Mouse (Mus musculus) heart, postnatal 0 days (tissue): Measurements from ENCODE around the gene 2310046K23Rik. TPM values are rescaled to one million over a fixed set of nuclear protein-coding genes. Genes with fewer than 3 reads are reported as not detected.

Source experiments
- ATAC-seq: fragments of 200-750 bp; cut with Nextera tagmentation; 2 replicates; pipeline ENCODE4 v1.8.0; 2017; ENCODE audit warnings: low read depth, moderate number of reproducible peaks, moderate library complexity; ENCODE audit not compliant: insufficient read depth
- DNase-seq: peaks from one replicate; pipeline ENCODE4 v3.0.0-alpha.2; 2016; ENCODE audit warnings: low spot score
- H3K27ac ChIP-seq: fragments of 300-500 bp; sonication (generic); 2 replicates; pipeline ENCODE4 v1.5.1; 2014; ENCODE audit warnings: low read depth, mild to moderate bottlenecking
- H3K27me3 ChIP-seq: fragments of 300-500 bp; sonication (generic); 2 replicates; pipeline ENCODE4 v1.6.1; 2014; ENCODE audit warnings: low read length, mixed read lengths; ENCODE audit not compliant: control insufficient read depth, insufficient read depth
- H3K36me3 ChIP-seq: fragments of 300-500 bp; sonication (generic); replicated peaks from 2 replicates; pipeline ENCODE4 v1.6.1; 2014; ENCODE audit warnings: low read length, mixed read lengths; ENCODE audit not compliant: control insufficient read depth, insufficient read depth
- H3K4me1 ChIP-seq: fragments of 300-500 bp; sonication (generic); 2 replicates; pipeline ENCODE4 v1.6.1; 2014; ENCODE audit warnings: antibody characterized with exemption; ENCODE audit not compliant: control insufficient read depth, insufficient read depth
- H3K4me2 ChIP-seq: fragments of 300-500 bp; sonication (generic); 2 replicates; pipeline ENCODE4 v1.6.1; 2014; ENCODE audit warnings: low read depth, mild to moderate bottlenecking, low read length, moderate library complexity
- H3K4me3 ChIP-seq: fragments of 300-500 bp; sonication (generic); 2 replicates; pipeline ENCODE4 v1.5.1; 2014; ENCODE audit warnings: low read depth, low read length
- H3K9ac ChIP-seq: fragments of 300-500 bp; sonication (generic); replicated peaks from 2 replicates; pipeline ENCODE4 v1.6.1; 2014; ENCODE audit warnings: low read depth, low read length, mixed read lengths
- H3K9me3 ChIP-seq: fragments of 300-500 bp; sonication (generic); replicated peaks from 2 replicates; pipeline ENCODE4 v1.6.1; 2016; ENCODE audit warnings: low read length; ENCODE audit not compliant: control insufficient read depth
- CTCF ChIP-seq: IDR thresholded peaks from 2 replicates; pipeline ENCODE4 v1.5.1; 2016; ENCODE audit warnings: antibody characterized with exemption, control low read depth, low read depth
- EP300 ChIP-seq: IDR thresholded peaks from 2 replicates; pipeline ENCODE4 v1.6.1; 2016; ENCODE audit warnings: antibody characterized with exemption, low read depth
- WGBS: fragments of 180-500 bp; shearing (Covaris S2); extraction: QIAGEN DNeasy Blood & Tissue Kit; methylation state at CpG from one replicate; pipeline ENCODE4 v1.1.7; 2014; 5-methylcytosine and 5-hydroxymethylcytosine counted together
- polyA plus RNA-seq: library from polyadenylated mRNA; unstranded; fragments of >200 nt; fragmentation: Nextera tagmentation; extraction: Ambion mirVana; gene quantifications from 2 replicates; pipeline ENCODE4 v1.2.1, GENCODE M21; 2015
- total RNA-seq: library from RNA; depleted of rRNA; stranded (reverse); fragments of >200 nt; gene quantifications from 2 replicates; pipeline ENCODE4 v1.2.3, GENCODE M21; 2014; ENCODE audit warnings: low replicate concordance

2310046K23Rik gene
- total and polyA plus RNA-seq, 2 experiments from 2014 or later: not detected

GRCm38 (mm10) chr3:92572514-92573155 is 38.3 kb upstream of the 2310046K23Rik start:
- DNase-seq (no peak), ATAC-seq (no peak)
- Histone ChIP-seq H3K9ac (no peak overlapping the region), H3K27ac (no peak overlapping the region), H3K27me3 (no peaks in the 10 kb centered on the region), H3K4me2 (no peak overlapping the region), H3K9me3 (no peaks in the 10 kb centered on the region), H3K4me3 (no peak overlapping the region), H3K36me3 (no peaks in the 10 kb centered on the region), H3K4me1 (no peaks in the 10 kb centered on the region)
- TF ChIP-seq EP300: no peak
- 46% methylated on average over 2 of the region's 2 CpGs for WGBS

- Histone ChIP-seq H3K27me3 (no peaks in the 10 kb centered on the region), H3K36me3 (no peaks in the 10 kb centered on the region), H3K9me3 (no peaks in the 10 kb centered on the region), H3K4me3 (no peak overlapping the region), H3K9ac (no peak overlapping the region), H3K4me2 (no peak overlapping the region), H3K27ac (no peak overlapping the region), H3K4me1 (no peaks in the 10 kb centered on the region)
- 83% methylated on average over 2 of the region's 2 CpGs for WGBS
- TF ChIP-seq CTCF (no peak), EP300 (no peak)
- no peak for DNase-seq
- no peak for ATAC-seq
Measured at GRCm38 (mm10) chr3:92568752-92569151, 34.4 kb upstream of the 2310046K23Rik start.

GRCm38 (mm10) chr3:92565418-92565817 is 31.1 kb upstream of the 2310046K23Rik start:
- Histone ChIP-seq H3K4me1 (no peaks in the 10 kb centered on the region), H3K4me3 (no peak overlapping the region), H3K4me2 (no peak overlapping the region), H3K27ac (no peak overlapping the region), H3K9me3 (no peaks in the 10 kb centered on the region), H3K36me3 (no peaks in the 10 kb centered on the region), H3K27me3 (no peaks in the 10 kb centered on the region), H3K9ac (no peak overlapping the region)
- ATAC-seq (no peak), DNase-seq (no peak)
- TF ChIP-seq CTCF (peak; percentile 30; the same call in 1 of the 2 replicates), EP300 (no peak)

- Histone ChIP-seq H3K27me3 (no peaks in the 10 kb centered on the region), H3K27ac (no peak overlapping the region), H3K4me2 (no peak overlapping the region), H3K9ac (no peak overlapping the region), H3K9me3 (no peaks in the 10 kb centered on the region), H3K4me1 (no peaks in the 10 kb centered on the region), H3K4me3 (no peak overlapping the region), H3K36me3 (no peaks in the 10 kb centered on the region)
- TF ChIP-seq EP300 (no peak), CTCF (peak; percentile 42)
- ATAC-seq: no peak
- no peak for DNase-seq
Measured at GRCm38 (mm10) chr3:92512325-92512724, 22.0 kb downstream of the 2310046K23Rik start.

- DNase-seq (peak; percentile 42), ATAC-seq (0 out of 2 replicates have a peak, but pooled peaks have one; percentile 33)
- peak; percentile 62 for TF ChIP-seq CTCF
- TF ChIP-seq EP300: no peak
Measured at GRCm38 (mm10) chr3:92510786-92511185, 23.5 kb downstream of the 2310046K23Rik start.

GRCm38 (mm10) chr3:92508185-92508584 is 26.1 kb downstream of the 2310046K23Rik start:
- Histone ChIP-seq H3K4me3 (no peak overlapping the region), H3K4me1 (no peaks in the 10 kb centered on the region), H3K36me3 (no peaks in the 10 kb centered on the region), H3K4me2 (no peak overlapping the region), H3K9me3 (no peaks in the 10 kb centered on the region), H3K9ac (no peak overlapping the region), H3K27me3 (no peaks in the 10 kb centered on the region), H3K27ac (no peak overlapping the region)
- DNase-seq (no peak), ATAC-seq (no peak)
- TF ChIP-seq CTCF (no peak), EP300 (no peak)
- 78% methylated on average over 1 of the region's 1 CpGs for WGBS

More at GRCm38 (mm10) chr3:92510786-92511185, 23.5 kb downstream of the 2310046K23Rik start:
- H3K4me2 ChIP-seq: no peak overlapping the region
- H3K27me3 ChIP-seq: no peaks in the 10 kb centered on the region
- H3K36me3 ChIP-seq: no peaks in the 10 kb centered on the region
- no peak overlapping the region for H3K27ac ChIP-seq
- H3K4me1 ChIP-seq: no peaks in the 10 kb centered on the region
- H3K9me3 ChIP-seq: no peaks in the 10 kb centered on the region
- no peak overlapping the region for H3K4me3 ChIP-seq
- H3K9ac ChIP-seq: no peak overlapping the region
